Mouse (Mus musculus): Measurements from ENCODE around the gene Gsdma. TPM values are rescaled to one million over a fixed set of nuclear protein-coding genes. Genes with fewer than 3 reads are reported as not detected.
"Not testable (repeated sequence)": the region's sequence is repeated elsewhere in the genome, so short reads cannot be mapped to it uniquely, and the experiment has no call there.

Gsdma gene
- total RNA-seq (2022): under 1 TPM in 2 of 4 experiments, not detected in 2; 0.14 to 0.16 TPM

GRCm38 (mm10) chr11:98664091-98664490 lies at the start of gene Gsdma:
Gene Gsdma (plus strand): TSS chr11:98664351.
- no peak for DNase-seq (ENCODE audit: low spot score)

GRCm38 (mm10) chr11:98620791-98621190 lies 43.4 kb upstream of the Gsdma start:
- DNase-seq (ENCODE audit: low spot score): no peak

- not testable (repeated sequence) for DNase-seq (ENCODE audit: low spot score)
These were observed 40.2 kb upstream of the Gsdma start for GRCm38 (mm10) chr11:98623981-98624380.

GRCm38 (mm10) chr11:98624381-98624780 lies 39.8 kb upstream of the Gsdma start:
- not testable (repeated sequence) for DNase-seq (ENCODE audit: low spot score)

GRCm38 (mm10) chr11:98625611-98626410 lies 38.3 kb upstream of the Gsdma start, which contains the start of the genes Gm12355 and Gsdma3:
Gene Gm12355 (minus strand): TSS chr11:98625661.
Gene Gsdma3 (plus strand): TSS chr11:98626360.
- DNase-seq (ENCODE audit: low spot score): no peak

DNA sequence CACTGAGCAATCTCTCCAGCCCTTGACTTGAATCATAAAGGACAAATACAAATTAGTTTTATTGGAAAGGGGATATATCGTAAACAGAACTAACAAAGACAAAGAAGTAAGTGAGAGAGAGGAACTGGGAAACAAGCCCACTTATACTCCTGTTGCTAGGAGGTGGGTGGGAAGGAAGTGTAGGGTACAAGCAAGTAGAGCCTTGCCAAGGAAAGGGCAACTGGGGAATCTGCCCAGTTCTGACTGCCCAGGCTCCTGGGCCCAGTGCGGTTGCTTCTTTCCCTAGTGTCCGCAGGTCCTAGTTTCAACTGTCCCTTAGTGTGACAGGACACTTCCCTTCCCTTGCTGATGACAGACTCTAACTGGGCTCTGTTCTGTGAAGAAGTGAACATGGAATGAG lies 35.4 kb upstream of the Gsdma start:
- DNase-seq (ENCODE audit: low spot score): no peak

DNA sequence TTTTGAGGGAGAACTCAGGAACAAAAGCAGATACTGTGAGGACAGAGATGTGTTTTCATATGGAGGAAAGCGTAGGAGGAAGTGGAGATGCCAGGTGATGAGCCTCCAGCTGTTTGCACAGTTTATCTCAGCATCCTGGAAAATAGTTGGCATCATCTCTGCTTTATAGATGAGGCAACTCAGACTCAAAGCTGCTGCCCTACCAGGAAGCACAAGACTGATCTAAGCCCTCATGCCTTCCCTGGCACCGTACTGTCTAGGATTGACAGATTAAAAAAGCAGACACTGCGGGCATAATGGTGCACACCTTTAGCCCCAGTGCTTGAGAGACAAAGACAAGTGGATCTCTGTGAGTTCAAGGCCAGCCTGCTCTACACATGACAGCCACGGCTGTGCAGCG lies 33.5 kb upstream of the Gsdma start:
- DNase-seq (ENCODE audit: low spot score): no peak

DNA sequence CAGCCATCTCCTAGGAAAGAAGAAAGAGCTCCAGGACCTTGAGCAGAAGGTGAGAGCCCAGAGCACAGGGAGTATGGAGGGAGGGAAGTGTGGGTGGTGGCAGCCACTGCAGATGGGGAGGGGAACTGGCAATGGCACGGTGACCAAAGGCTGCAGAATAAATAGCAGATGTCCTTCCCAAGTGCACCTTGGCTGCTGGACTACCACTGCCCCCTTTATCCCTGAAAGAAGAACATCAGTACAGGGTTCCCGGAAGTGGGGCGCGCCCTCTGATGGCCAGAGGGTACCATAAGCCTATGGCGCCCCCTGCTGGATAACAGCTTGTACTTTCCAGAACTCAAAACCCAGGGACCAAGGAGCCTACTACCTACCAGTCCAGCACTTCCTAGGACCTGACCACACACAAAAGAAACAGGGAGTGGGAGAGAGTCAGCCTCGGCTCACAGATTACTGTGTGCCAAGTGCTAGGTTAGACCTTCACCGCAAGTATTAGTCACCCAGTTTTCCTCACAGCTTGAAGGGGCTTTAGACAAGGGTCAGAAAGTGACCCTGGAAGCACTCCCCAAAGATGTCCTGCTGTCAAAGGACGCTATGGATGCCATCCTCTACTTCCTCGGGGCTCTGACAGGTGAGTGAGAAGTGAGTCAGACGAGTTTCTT lies 28.7 kb upstream of the Gsdma start:
- not testable (repeated sequence) for DNase-seq (ENCODE audit: low spot score)

- DNase-seq (ENCODE audit: low spot score): no peak
These were observed 26.6 kb upstream of the Gsdma start for GRCm38 (mm10) chr11:98637501-98637900.

GRCm38 (mm10) chr11:98640091-98640490 lies 24.1 kb upstream of the Gsdma start:
- DNase-seq (ENCODE audit: low spot score): no peak

GRCm38 (mm10) chr11:98644757-98645156 lies 19.4 kb upstream of the Gsdma start:
- DNase-seq (ENCODE audit: low spot score): no peak

DNA sequence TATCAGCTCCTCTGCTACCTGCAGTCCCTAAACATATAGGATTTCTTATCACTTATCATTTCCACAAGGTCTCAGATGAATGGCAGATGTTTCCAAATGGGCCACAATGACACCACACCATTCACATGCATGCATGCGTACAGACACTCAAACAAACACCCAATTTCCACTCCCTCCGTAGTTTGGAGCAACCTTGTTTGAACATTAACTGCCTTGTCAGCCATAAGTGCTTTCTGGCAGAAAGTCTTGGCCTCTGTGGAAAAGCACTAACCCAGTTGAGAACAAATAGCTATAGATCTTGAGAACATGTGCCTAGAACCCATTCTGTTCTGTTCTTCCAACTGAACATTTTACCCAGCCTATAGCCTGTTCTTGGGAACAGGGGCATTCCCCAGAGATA lies 18.2 kb upstream of the Gsdma start:
- DNase-seq (ENCODE audit: low spot score): no peak

DNA sequence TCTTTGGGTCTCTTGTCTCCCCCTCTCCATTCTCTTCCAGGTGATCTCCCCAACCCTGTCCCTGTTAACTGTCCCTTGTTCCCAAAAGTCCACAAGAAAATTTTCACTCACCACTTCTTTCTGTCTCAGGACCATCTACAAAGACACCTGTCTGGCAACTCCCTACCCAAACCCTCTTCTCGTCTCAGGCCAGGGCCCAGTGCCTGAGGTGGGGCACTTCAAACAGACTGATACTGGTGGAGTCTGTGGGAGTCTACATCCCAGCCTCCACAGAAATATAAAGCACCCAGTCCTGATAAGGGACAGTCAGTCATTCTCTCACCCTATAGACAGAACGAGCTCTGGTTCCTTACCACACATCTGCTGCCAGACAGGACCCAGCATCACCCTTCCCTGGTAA lies 17.7 kb upstream of the Gsdma start, which contains the start of gene Gsdma2:
Gene Gsdma2, plus strand, starts transcription at position 301 of the 400 bp plus-strand sequence.
- no peak for DNase-seq (ENCODE audit: low spot score)

DNA sequence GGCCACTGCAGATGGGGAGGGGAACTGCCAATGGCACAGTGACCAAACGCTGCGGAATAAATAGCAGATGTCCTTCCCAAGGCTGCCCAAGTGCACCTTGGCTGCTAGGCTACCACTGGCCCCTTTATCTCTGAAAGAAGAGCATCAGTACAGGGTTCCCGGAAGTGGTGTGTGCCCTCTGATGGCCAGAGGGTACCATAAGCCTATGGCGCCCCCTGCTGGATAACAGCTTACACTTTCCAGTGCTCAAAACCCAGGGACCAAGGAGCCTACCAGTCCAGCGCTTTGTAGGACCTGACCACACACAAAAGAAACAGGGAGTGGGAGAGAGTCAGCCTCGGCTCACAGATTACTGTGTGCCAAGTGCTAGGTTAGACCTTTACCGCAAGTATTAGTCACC lies 9.1 kb upstream of the Gsdma start:
- DNase-seq (ENCODE audit: low spot score): not testable (repeated sequence)

DNA sequence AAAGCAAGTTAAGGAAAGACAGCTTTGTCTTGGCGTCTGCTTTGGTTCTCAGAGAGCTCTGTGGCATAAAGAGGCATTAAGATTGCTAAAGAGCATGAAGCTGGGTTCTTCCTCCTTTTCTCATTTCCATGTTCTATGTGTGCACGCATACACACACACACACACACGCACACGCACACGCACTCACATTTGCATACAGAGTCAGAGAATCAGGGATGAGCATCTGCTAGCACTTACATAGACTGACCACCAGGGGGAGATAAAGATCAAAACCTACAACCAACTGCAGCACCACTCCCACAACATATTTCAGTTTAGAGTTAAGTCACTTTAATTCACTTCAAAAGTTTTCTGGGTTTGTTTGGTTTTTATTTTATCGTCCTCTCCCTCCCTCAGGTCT lies 3.6 kb upstream of the Gsdma start:
- DNase-seq (ENCODE audit: low spot score): peak; percentile 61

DNA sequence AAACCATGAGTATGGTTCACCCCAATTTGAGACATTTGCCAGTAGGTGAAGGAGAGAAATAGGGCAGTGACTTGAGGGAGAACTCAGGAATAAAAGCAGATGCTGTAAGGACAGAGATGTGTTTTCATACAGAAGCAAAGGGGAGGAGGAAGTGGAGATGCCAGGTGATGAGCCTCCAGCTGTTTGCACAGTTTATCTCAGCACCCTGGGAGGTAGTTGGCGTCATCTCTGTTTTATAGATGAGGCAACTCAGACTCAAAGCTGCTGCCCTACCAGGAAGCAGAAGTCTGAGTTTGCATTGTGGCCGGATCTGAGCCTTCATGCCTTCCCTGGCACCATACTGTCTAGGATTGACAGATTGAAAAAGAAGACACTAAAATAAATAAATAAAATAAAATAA lies 4.8 kb downstream of the Gsdma start:
- DNase-seq (ENCODE audit: low spot score): no peak

DNA sequence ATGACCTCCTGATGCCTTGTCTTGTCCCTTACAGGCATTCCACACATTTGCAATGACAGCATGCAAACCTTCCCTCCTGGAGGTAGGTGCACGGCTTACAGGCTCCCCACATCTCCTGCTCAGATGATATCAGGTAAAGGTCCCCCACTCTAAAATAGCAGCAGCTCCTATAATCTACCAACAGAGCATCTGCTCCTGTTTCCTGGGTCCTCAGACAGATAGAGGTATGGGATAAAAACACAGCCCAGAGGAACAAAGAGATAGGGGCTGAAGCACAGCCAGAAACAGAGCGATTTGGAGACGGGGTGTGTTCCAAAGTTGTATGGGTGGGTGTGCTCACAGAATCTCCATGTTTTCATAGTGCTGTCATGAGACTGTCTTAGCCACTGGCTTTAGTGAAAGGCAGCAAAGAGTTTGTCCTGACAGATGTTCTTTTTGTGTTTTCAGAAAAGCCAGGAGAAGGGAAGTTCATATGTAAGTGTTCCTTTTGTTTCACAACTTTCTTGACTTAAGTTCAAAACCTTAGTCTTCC lies 7.2 kb downstream of the Gsdma start:
- DNase-seq (ENCODE audit: low spot score): no peak

GRCm38 (mm10) chr11:98671857-98672256 lies 7.7 kb downstream of the Gsdma start:
- no peak for DNase-seq (ENCODE audit: low spot score)

GRCm38 (mm10) chr11:98672482-98672881 lies 8.3 kb downstream of the Gsdma start:
- no peak for DNase-seq (ENCODE audit: low spot score)

DNA sequence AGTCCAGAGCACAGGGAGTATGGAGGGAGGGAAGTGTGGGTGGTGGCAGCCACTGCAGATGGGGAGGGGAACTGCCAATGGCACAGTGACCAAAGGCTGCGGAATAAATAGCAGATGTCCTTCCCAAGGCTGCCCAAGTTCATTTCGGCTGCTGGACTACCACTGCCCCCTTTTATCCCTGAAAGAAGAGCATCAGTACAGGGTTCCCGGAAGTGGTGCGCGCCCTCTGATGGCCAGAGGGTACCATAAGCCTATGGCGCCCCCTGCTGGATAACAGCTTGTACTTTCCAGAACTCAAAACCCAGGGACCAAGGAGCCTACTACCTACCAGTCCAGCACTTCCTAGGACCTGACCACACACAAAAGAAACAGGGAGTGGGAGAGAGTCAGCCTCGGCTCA lies 9.0 kb downstream of the Gsdma start:
- DNase-seq (ENCODE audit: low spot score): not testable (repeated sequence)

- no peak for DNase-seq (ENCODE audit: low spot score)
These were observed 11.7 kb downstream of the Gsdma start for GRCm38 (mm10) chr11:98675829-98676363.

DNA sequence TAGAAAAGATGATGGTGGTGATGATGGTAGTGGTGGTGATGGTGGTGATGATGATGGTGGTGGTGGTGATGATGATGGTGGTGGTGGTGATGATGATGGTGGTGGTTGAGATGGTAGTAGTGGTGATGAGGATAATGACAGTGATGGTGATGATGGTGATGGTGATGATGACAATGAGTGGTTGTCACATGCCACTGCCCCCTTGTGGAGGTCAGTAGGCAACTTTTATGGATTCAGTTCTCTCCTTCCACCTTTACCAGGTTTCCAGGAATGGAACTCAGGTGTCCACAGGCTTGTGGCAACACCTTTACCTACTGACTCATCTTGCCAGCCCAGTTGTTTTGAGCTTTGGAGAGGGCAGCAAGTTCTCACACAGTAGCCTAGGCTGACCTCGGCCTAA lies 15.9 kb downstream of the Gsdma start:
- DNase-seq (ENCODE audit: low spot score): no peak

Data from heart, adult 8-10 months (tissue).